ENCODE assay signal across 20 mouse cellular contexts in the genomic region with DNA sequence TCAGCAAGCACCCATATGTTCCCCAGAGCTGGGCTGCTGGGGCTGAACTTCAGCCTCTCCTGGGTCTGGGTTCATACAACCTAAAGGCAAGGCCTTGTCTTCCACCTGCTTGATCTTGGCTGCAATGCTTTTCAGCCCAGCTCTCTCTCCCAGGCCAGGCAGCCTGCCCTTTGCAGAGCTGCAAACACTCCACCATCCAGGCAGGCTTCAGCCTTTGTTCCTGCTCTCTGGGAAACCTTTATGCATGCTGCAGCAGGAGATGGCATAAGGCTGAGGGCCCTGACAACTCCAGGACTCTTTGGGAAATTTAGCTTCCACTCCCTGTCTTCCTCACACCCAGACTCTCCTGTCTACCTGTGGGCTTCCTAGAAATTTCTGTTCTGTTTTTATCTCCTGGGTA. TPM values are rescaled to one million over a fixed set of nuclear protein-coding genes. Genes with fewer than 3 reads are reported as not detected.
DNase-seq lines count a peak whose midpoint lies in the region; ATAC-seq and TF ChIP-seq lines count a peak whose summit lies in the region.
"Had no signal": no experiment of that assay in that cellular context is flagged by ENCODE, and none has a peak within 500 bp of the region (broad histone marks: within the 10 kb centered on the region; RNA-seq: fewer than 3 reads in every experiment).

No protein-coding gene starts in this region.

- H3K27ac ChIP-seq in left cerebral cortex, adult 2 months = peak overlapping the region; percentile 1; the same call in 1 of the 2 replicates
- peak overlapping the region; percentile 71 for H3K27ac ChIP-seq in hindbrain, embryonic 10.5 days
- H3K27ac ChIP-seq in midbrain, embryonic 12.5 days (replicated peaks) = peak overlapping the region; percentile 80
- H3K27ac ChIP-seq in olfactory bulb, adult 2 months (ENCODE audit: insufficient read depth, low read depth, low read length) = peak overlapping the region; percentile 7; the same call in 1 of the 2 replicates
- no peak overlapping the region for H3K27ac ChIP-seq in cerebellum, adult 2 months (ENCODE audit: insufficient read depth, low read length)
- H3K27ac ChIP-seq: stomach, embryonic 15.5 days had no signal

- DNase-seq in left cerebral cortex, adult 2 months (ENCODE audit: extremely low spot score in 1 of 2, low spot score in 2 of 2) = no peak
- no peak for DNase-seq in left cerebral cortex, adult 18-20 months (ENCODE audit: low spot score in 2 of 2)
- DNase-seq in hindbrain, embryonic 10.5 days (ENCODE audit: low spot score) = no peak
- no peak for DNase-seq in urinary bladder, postnatal 25 days (ENCODE audit: low spot score)
- no peak for DNase-seq in cerebellum, adult 2 months
- no peak for DNase-seq in urinary bladder, postnatal 14 days (ENCODE audit: low spot score)
- DNase-seq: cerebellum, adult 9-10 months; gastrocnemius, postnatal 14 days; right cerebral cortex, postnatal 25 days had no signal

- peak overlapping the region; percentile 24; the same call in 1 of the 2 replicates for H3K9ac ChIP-seq in midbrain, embryonic 12.5 days (replicated peaks)
- H3K9ac ChIP-seq: stomach, embryonic 15.5 days had no signal

- no peaks in the 10 kb centered on the region for H3K9me3 ChIP-seq in hindbrain, embryonic 10.5 days
- H3K9me3 ChIP-seq in midbrain, embryonic 12.5 days = no peaks in the 10 kb centered on the region
- H3K9me3 ChIP-seq: stomach, embryonic 15.5 days had no signal

- TF ChIP-seq CTCF in left cerebral cortex, adult 2 months (IDR thresholded peaks at IDR 0.05) = no peak
- no peak for TF ChIP-seq CTCF in olfactory bulb, adult 2 months (IDR thresholded peaks at IDR 0.05; ENCODE audit: insufficient read depth, low read depth, low read length)
- TF ChIP-seq CTCF in cerebellum, adult 2 months (IDR thresholded peaks at IDR 0.05; ENCODE audit: borderline replicate concordance, insufficient read depth, low read depth, low read length) = no peak

- intact Hi-C loops in left cerebral cortex, adult 2 months (cut with DNase I) = no loop called here

- no peak for TF ChIP-seq POLR2A in olfactory bulb, adult 2 months (IDR thresholded peaks at IDR 0.05; ENCODE audit: insufficient read depth, low read depth, low read length)
- no peak for TF ChIP-seq POLR2A in cerebellum, adult 2 months (IDR thresholded peaks at IDR 0.05; ENCODE audit: borderline replicate concordance, insufficient read depth, low read length)

- peaks cover 46% of the 10 kb centered on the region for H3K4me1 ChIP-seq in hindbrain, embryonic 10.5 days (replicated peaks)
- peaks cover 52% of the 10 kb centered on the region for H3K4me1 ChIP-seq in midbrain, embryonic 12.5 days
- peaks cover 8% of the 10 kb centered on the region for H3K4me1 ChIP-seq in olfactory bulb, adult 2 months (ENCODE audit: control insufficient read depth, insufficient read depth, low read length)
- no peaks in the 10 kb centered on the region for H3K4me1 ChIP-seq in cerebellum, adult 2 months (ENCODE audit: control insufficient read depth, insufficient read depth, low read length)
- H3K4me1 ChIP-seq: megakaryocyte, embryonic 14.5 days; stomach, embryonic 15.5 days had no signal

- no peaks in the 10 kb centered on the region for H3K36me3 ChIP-seq in hindbrain, embryonic 10.5 days
- no peaks in the 10 kb centered on the region for H3K36me3 ChIP-seq in midbrain, embryonic 12.5 days
- H3K36me3 ChIP-seq: stomach, embryonic 15.5 days had no signal

- 0 out of 2 replicates have a peak, but pooled peaks have one; percentile 8 for ATAC-seq in midbrain, embryonic 12.5 days (ENCODE audit: low FRiP score, low read depth)

- H3K4me2 ChIP-seq in midbrain, embryonic 12.5 days (replicated peaks) = no peak overlapping the region
- H3K4me2 ChIP-seq: heart, embryonic 11.5 days; liver, embryonic 11.5 days; stomach, embryonic 15.5 days had no signal

- H3K27me3 ChIP-seq in hindbrain, embryonic 10.5 days (ENCODE audit: insufficient read depth, poor library complexity, severe bottlenecking) = 0 out of 2 replicates have a peak, but pooled peaks cover 3% of the 10 kb centered on the region
- H3K27me3 ChIP-seq in midbrain, embryonic 12.5 days = 0 out of 2 replicates have a peak, but pooled peaks cover 4% of the 10 kb centered on the region
- no peaks in the 10 kb centered on the region for H3K27me3 ChIP-seq in cerebellum, adult 2 months (ENCODE audit: control insufficient read depth, insufficient read depth, low read length)
- H3K27me3 ChIP-seq: stomach, embryonic 15.5 days had no signal

- no peak overlapping the region for H3K4me3 ChIP-seq in left cerebral cortex, adult 2 months
- H3K4me3 ChIP-seq in hindbrain, embryonic 10.5 days = no peak overlapping the region
- no peak overlapping the region for H3K4me3 ChIP-seq in midbrain, embryonic 12.5 days
- H3K4me3 ChIP-seq in olfactory bulb, adult 2 months (ENCODE audit: insufficient read depth, low read depth, low read length) = no peak overlapping the region
- no peak overlapping the region for H3K4me3 ChIP-seq in cerebellum, adult 2 months (replicated peaks; ENCODE audit: insufficient read depth, low read depth, low read length)
- H3K4me3 ChIP-seq: megakaryocyte, embryonic 14.5 days; stomach, embryonic 15.5 days had no signal

RNA-seq across cellular contexts. Expression of a gene that starts 17.9 kb away (rescaled TPM):
- not detected for total RNA-seq in left cerebral cortex, adult 2 months (2021)
- not detected for total RNA-seq in left cerebral cortex, adult 18-20 months (2021)
- not detected in 2 replicates for polyA plus RNA-seq in hindbrain, embryonic 10.5 days (2016; fragmentation: Nextera tagmentation; extraction: Ambion mirVana)
- not detected in 2 replicates for polyA plus RNA-seq in midbrain, embryonic 12.5 days (2016; fragmentation: Nextera tagmentation; extraction: Ambion mirVana)
- polyA plus RNA-seq in olfactory bulb, adult 2 months (2012; ENCODE audit: insufficient read depth, insufficient read length, low replicate concordance, missing spikeins) = not detected in 2 replicates
- 0.14 TPM in 1 of 2 replicates, not detected in the other for polyA plus RNA-seq in cerebellum, adult 2 months (2012; rRNA removed)
- total RNA-seq: gastrocnemius, postnatal 14 days; hematopoietic stem cell, adult 5-6 weeks; layer of hippocampus, adult 18-20 months; left cerebral cortex, postnatal 36 days had no signal
- polyA plus RNA-seq: embryonic facial prominence, embryonic 11.5 days; heart, embryonic 11.5 days; liver, embryonic 11.5 days; lung, embryonic 16.5 days; stomach, embryonic 15.5 days had no signal

RNA-seq across cellular contexts. Expression of a gene that starts 29.1 kb away (rescaled TPM):
- total RNA-seq in left cerebral cortex, adult 2 months (2021) = 10 to 100 TPM; 22.8 to 25.6 TPM
- 10 to 100 TPM; 20.8 to 23.3 TPM for total RNA-seq in left cerebral cortex, adult 18-20 months (2021)
- 2.4 and 5.8 TPM in 2 replicates for polyA plus RNA-seq in hindbrain, embryonic 10.5 days (2016; fragmentation: Nextera tagmentation; extraction: Ambion mirVana)
- polyA plus RNA-seq in midbrain, embryonic 12.5 days (2016; fragmentation: Nextera tagmentation; extraction: Ambion mirVana) = 7.8 and 8.3 TPM in 2 replicates
- not detected in 2 replicates for polyA plus RNA-seq in olfactory bulb, adult 2 months (2012; ENCODE audit: insufficient read depth, insufficient read length, low replicate concordance, missing spikeins)
- 12.3 and 13.5 TPM in 2 replicates for polyA plus RNA-seq in cerebellum, adult 2 months (2012; rRNA removed)
- total RNA-seq: hematopoietic stem cell, adult 5-6 weeks had no signal
